Mouse (Mus musculus) B cell, adult (primary cell): ENCODE measurements around the gene Dgka. TPM values are rescaled to one million over a fixed set of nuclear protein-coding genes. Genes with fewer than 3 reads are reported as not detected.

Experiments
- total RNA-seq: library from RNA; stranded (reverse); gene quantifications from 4 replicates; pipeline ENCODE4 v1.2.4, GENCODE M21; 2023; ENCODE audit not compliant: inconsistent age

Gene Dgka
- total RNA-seq: 175 to 191 TPM (median 178 TPM) in 4 replicates

GRCm38 (mm10) chr10:128744680-128745601 lies at the start of gene Dgka:
TSS of gene Dgka (minus strand) at chr10:128744855.

GRCm38 (mm10) chr10:128790398-128791124 lies 45.9 kb upstream of the Dgka start, which contains the start of gene Mmp19:
TSS of gene Mmp19 (plus strand) at chr10:128790910.

GRCm38 (mm10) chr10:128747646-128748251 lies 3.1 kb upstream of the Dgka start, which contains the start of gene Pym1:
TSS of gene Pym1 (plus strand) at chr10:128747889.

GRCm38 (mm10) chr10:128704491-128705316 lies 40.0 kb downstream of the Dgka start, which contains the start of gene Cdk2:
TSS of gene Cdk2 (minus strand) at chr10:128705031.

GRCm38 (mm10) chr10:128703895-128704294 lies 40.8 kb downstream of the Dgka start, which contains the start of gene Pmel:
TSS of gene Pmel (plus strand) at chr10:128704195.

GRCm38 (mm10) chr10:128695992-128696807 lies 48.5 kb downstream of the Dgka start, which contains the start of gene Rab5b:
TSS of gene Rab5b (minus strand) at chr10:128696264.

GRCm38 (mm10) chr10:128673763-128674468 lies 70.7 kb downstream of the Dgka start, which contains the start of gene Suox:
TSS of gene Suox (minus strand) at chr10:128674073.

Other genes starting within 250 kb of the Dgka start
- 0.67 to 0.69 TPM in 2 of 4 replicates, not detected in the others for gene Myl6b, start 246.2 kb downstream of the Dgka start, total RNA-seq
- gene Esyt1, start 219.0 kb downstream of the Dgka start, total RNA-seq: 238 to 249 TPM (median 246 TPM) in 4 replicates
- 80.4 to 85.9 TPM (median 83.5 TPM) in 4 replicates for gene Zc3h10, start 197.1 kb downstream of the Dgka start, total RNA-seq
- 3,879 to 4,089 TPM (median 3,915 TPM) in 4 replicates for gene Rpl41, start 195.6 kb downstream of the Dgka start, total RNA-seq
- gene Pa2g4, start 178.9 kb downstream of the Dgka start, total RNA-seq: 78.9 to 84.1 TPM (median 82.9 TPM) in 4 replicates
- 1.1 to 1.3 TPM (median 1.1 TPM) in 4 replicates for gene Erbb3, start 155.2 kb downstream of the Dgka start, total RNA-seq
- 1,201 to 1,335 TPM (median 1,220 TPM) in 4 replicates for gene Rps26, start 118.1 kb downstream of the Dgka start, total RNA-seq
- gene Ikzf4, start 98.9 kb downstream of the Dgka start, total RNA-seq: 0.15 TPM in 1 of 4 replicates, not detected in the others
- 7.2 to 8.1 TPM (median 7.7 TPM) in 4 replicates for gene Suox, start 70.8 kb downstream of the Dgka start, total RNA-seq
- gene Rab5b, start 48.6 kb downstream of the Dgka start, total RNA-seq: 61.7 to 64.7 TPM (median 62.8 TPM) in 4 replicates
- gene Pmel, start 40.7 kb downstream of the Dgka start, total RNA-seq: 0.54 to 0.83 TPM (median 0.67 TPM) in 4 replicates
- 44.0 to 57.4 TPM (median 48.5 TPM) in 4 replicates for gene Cdk2, start 39.8 kb downstream of the Dgka start, total RNA-seq
- 43.4 to 50.0 TPM (median 45.3 TPM) in 4 replicates for gene Pym1, start 3.0 kb upstream of the Dgka start, total RNA-seq
- gene Mmp19, start 46.1 kb upstream of the Dgka start, total RNA-seq: 0.22 to 0.45 TPM in 2 of 4 replicates, not detected in the others
- gene Dnajc14, start 59.2 kb upstream of the Dgka start, total RNA-seq: 65.7 to 75.8 TPM (median 70.4 TPM) in 4 replicates
- 12.1 to 19.1 TPM (median 15.0 TPM) in 4 replicates for gene Tmem198b, start 59.5 kb upstream of the Dgka start, total RNA-seq
- 52.3 to 61.0 TPM (median 54.7 TPM) in 4 replicates for gene Sarnp, start 72.5 kb upstream of the Dgka start, total RNA-seq
- 22.4 to 30.5 TPM (median 24.3 TPM) in 4 replicates for gene Ormdl2, start 76.8 kb upstream of the Dgka start, total RNA-seq
- gene Gdf11, start 146.9 kb upstream of the Dgka start, total RNA-seq: 44.2 to 51.2 TPM (median 46.3 TPM) in 4 replicates
- 0.69 to 1.4 TPM (median 0.78 TPM) in 4 replicates for gene Cd63, start 156.1 kb upstream of the Dgka start, total RNA-seq
- gene Rdh5, start 178.0 kb upstream of the Dgka start, total RNA-seq: 3.0 to 10.6 TPM (median 5.9 TPM) in 4 replicates
- 63.6 to 81.0 TPM (median 80.3 TPM) in 4 replicates for gene Bloc1s1, start 179.2 kb upstream of the Dgka start, total RNA-seq
- not detected in 4 replicates for gene Itga7, start 189.0 kb upstream of the Dgka start, total RNA-seq
- not detected in 4 replicates for gene Mettl7b, start 216.1 kb upstream of the Dgka start, total RNA-seq
- gene Olfr9, start 244.6 kb upstream of the Dgka start, total RNA-seq: not detected in 4 replicates